Mouse (Mus musculus) embryonic facial prominence, embryonic 10.5 days (tissue): ENCODE measurements at regions not wholly inside any gene's neighbourhood (a gene's known extent, or its start where the extent isn't known, plus 50 kb on each side); places are given as distances from the start of the nearest gene placed in this dataset.
A peak's percentile ranks its signal among the peaks of the same experiment; 100 is the strongest.

ENCODE experiments used
- DNase-seq: peaks from one replicate; pipeline ENCODE4 v3.0.0-alpha.2; 2017; ENCODE audit warnings: low spot score
- H3K27ac ChIP-seq: fragments of 300-500 bp; sonication (generic); replicated peaks from 2 replicates; pipeline ENCODE4 v1.5.1; 2016; ENCODE audit warnings: mild to moderate bottlenecking
- H3K27me3 ChIP-seq: fragments of 300-500 bp; sonication (generic); replicated peaks from 2 replicates; pipeline ENCODE4 v1.6.1; 2016; ENCODE audit warnings: low read depth, mild to moderate bottlenecking; ENCODE audit not compliant: poor library complexity, severe bottlenecking
- H3K36me3 ChIP-seq: fragments of 300-500 bp; sonication (generic); replicated peaks from 2 replicates; pipeline ENCODE4 v1.6.1; 2016; ENCODE audit warnings: mild to moderate bottlenecking, moderate library complexity
- H3K4me1 ChIP-seq: fragments of 300-500 bp; sonication (generic); 2 replicates; pipeline ENCODE4 v1.6.1; 2016
- H3K4me3 ChIP-seq: fragments of 300-500 bp; sonication (generic); 2 replicates; pipeline ENCODE4 v1.5.1; 2016; ENCODE audit warnings: mild to moderate bottlenecking, moderate library complexity
- H3K9me3 ChIP-seq: fragments of 300-500 bp; sonication (generic); 2 replicates; pipeline ENCODE4 v1.6.1; 2016; ENCODE audit warnings: mild to moderate bottlenecking
- WGBS: fragments of 180-500 bp; shearing (Covaris S2); methylation state at CpG from one replicate; pipeline ENCODE4 v1.1.7; 2016; 5-methylcytosine and 5-hydroxymethylcytosine counted together

DNA sequence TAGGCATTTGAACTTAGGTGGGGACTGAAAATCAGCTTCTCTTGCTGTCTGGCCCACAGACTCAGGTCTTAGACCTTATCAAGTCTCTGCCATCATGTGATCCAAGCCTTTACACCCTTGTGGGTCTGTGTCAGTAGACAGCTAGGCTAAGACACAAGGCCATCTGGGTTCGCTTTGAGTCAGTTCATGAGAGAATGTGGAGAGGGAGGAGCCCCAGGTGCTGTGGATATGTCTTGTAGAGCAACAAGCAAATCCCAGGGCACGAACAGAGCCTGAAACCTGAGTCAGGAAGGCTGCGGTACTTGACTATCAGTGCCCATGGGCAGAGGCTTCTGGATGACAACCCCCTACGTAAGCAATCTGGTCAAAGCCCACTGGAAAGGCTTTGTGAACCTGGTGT is 55.6 kb upstream of the S1pr3 start:
- H3K4me1 ChIP-seq, result peaks cover 57% of the 10 kb centered on the region
- H3K4me3 ChIP-seq, result no peak overlapping the region
- no peaks in the 10 kb centered on the region for H3K36me3 ChIP-seq
- H3K27ac ChIP-seq, result no peak overlapping the region
- H3K27me3 ChIP-seq, result no peaks in the 10 kb centered on the region
- 79% methylated on average over 4 of the region's 4 CpGs for WGBS
- H3K9me3 ChIP-seq, result no peaks in the 10 kb centered on the region
- DNase-seq, result no peak

DNA sequence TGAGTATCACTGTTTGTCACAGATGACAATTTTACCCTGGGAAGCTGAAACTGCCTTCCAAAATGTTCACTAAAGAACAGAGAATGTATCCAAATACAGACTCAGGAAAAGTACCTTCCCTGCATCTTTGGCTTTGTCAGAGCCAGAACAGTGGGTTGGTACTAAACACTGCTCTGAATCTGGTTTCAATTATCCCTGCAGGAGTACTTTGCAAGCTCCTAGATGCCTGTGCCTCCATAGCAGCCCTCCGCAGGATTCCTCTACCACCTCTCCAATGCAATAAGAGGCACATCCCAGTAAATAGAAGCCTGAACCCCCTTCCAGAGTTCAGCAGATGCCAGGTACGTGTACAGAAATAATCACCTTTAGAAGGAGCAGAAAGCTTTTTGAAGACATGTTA is 52.9 kb upstream of the S1pr3 start:
- Histone ChIP-seq H3K27me3 (no peaks in the 10 kb centered on the region), H3K4me1 (peaks cover 38% of the 10 kb centered on the region), H3K4me3 (no peak overlapping the region), H3K36me3 (no peaks in the 10 kb centered on the region), H3K27ac (peak overlapping the region; percentile 82), H3K9me3 (no peaks in the 10 kb centered on the region)
- peak; percentile 46 for DNase-seq
- 45% methylated on average over 2 of the region's 2 CpGs for WGBS
